Mouse (Mus musculus) embryonic fibroblast, embryonic 13.5 days (primary cell): ENCODE measurements around the gene Atp6ap2.

ENCODE experiments used
- CTCF ChIP-seq: IDR thresholded peaks from 2 replicates; pipeline ENCODE4 v1.5.1; 2011; ENCODE audit warnings: mild to moderate bottlenecking, control low read depth, low read length, moderate library complexity, borderline replicate concordance; ENCODE audit not compliant: insufficient read depth
- POLR2A ChIP-seq: IDR thresholded peaks from 2 replicates; pipeline ENCODE4 v1.6.1; 2011; ENCODE audit warnings: low read depth, mild to moderate bottlenecking, control low read depth, low read length, moderate library complexity

GRCm38 (mm10) chrX:12587192-12587957, at the start of gene Atp6ap2:
- peak; percentile 88 for TF ChIP-seq POLR2A
- TF ChIP-seq CTCF: no peak
